Mouse (Mus musculus): ENCODE measurements around the gene Spata32. TPM values are rescaled to one million over a fixed set of nuclear protein-coding genes. Genes with fewer than 3 reads are reported as not detected.
A peak's percentile ranks its signal among the peaks of the same experiment; 100 is the strongest.

Spata32 gene
- total RNA-seq, 2 experiments from 2014 or later = 1.4 TPM; not detected in 1

DNA sequence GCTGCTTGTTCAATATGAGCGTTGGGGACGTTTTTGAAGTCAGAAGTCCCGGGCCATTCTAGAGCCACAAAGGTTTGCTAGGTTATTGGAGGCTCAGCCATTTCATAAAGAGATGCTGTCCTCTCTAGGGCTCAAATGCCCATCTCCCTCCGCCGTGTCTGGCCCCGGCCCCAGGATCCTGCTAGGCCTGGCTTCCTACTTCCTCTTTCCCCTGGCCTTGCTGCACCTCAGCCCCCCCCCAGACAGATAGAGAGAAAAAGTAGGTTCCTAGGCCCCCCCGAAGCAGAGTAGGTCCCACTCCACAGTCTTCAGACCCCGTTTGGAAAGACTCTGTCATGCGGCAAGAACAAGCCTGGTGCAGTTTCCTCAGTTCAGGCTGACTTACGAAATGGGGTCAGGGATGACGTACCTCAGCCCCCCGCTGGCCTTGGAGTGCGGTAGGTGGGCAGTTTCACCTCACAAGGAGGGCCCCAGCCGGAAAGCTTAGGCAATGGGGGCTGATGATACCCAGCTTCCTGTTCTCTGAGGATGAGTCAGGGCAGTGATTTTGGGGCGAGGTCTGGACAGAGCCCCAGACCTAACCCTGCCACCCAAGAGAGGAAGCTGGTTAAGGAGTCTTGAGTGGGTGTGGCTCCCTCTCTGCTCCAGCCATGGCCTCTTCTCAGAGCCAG is 40.3 kb downstream of the Spata32 start:
- ATAC-seq (replicated peaks; ENCODE audit: poor library complexity, severe bottlenecking) = peak; percentile 83

DNA sequence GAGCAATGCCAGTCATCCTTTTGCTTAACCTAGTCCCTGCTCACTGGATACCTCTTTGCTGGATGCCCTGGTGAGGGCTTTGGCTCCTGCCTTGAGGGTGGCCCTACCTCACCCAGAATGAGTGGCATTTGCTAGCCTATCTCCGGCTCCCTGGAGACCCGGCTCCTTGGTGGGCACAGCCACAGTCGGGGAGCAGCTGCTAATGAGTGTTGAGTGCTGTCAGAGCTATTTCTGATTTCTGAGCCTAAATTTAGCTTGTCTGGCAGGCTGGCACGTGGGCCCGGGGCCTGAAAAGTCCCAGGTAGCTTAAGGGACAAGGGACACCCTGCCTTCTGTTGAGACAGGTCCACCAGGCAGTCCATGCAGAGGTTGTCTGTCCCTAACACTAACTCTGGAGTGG is 41.0 kb downstream of the Spata32 start:
- no peak for ATAC-seq (replicated peaks; ENCODE audit: poor library complexity, severe bottlenecking)

GRCm38 (mm10) chr11:103176510-103176909 is 41.7 kb downstream of the Spata32 start:
- ATAC-seq (replicated peaks; ENCODE audit: poor library complexity, severe bottlenecking) = no peak

DNA sequence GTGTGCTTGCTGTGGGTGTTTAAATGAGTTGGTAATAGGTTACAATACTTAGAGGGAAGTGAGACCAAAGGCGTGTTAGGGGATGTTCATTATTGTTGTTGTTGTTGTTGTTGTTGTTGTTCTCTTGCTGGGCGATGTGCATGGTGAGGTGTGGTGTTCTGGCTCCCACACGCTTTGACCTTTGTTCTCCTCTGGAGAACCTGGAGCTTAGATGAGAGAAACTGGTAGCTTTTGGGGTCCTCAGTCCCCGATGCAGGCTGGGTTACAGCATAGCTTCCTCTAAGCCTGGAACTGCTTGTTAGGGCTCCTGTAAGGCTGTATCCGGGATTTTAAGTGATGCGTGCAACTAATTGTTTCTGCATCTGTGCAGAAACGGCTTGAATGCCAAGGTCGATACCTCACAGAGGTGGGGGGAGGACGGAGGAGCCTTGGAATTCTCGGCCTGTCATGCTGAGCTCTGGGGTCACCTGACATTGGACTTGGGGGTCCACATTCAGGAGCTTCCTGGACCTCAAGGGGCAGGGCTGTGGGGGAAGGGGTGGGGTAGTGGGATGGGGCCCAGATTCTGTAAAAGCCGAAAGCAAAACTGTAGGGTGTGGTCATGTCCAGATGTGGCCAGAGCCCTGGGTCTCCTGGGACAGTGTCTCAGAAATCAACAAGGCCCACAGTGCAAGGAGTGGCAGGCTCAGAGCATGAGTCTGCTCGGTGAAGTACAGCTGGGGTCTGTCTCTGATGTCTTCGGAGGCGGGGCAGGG is 42.4 kb downstream of the Spata32 start:
- no peak for ATAC-seq (replicated peaks; ENCODE audit: poor library complexity, severe bottlenecking)

GRCm38 (mm10) chr11:103174891-103175391 is 43.3 kb downstream of the Spata32 start:
- ATAC-seq (replicated peaks; ENCODE audit: poor library complexity, severe bottlenecking) = peak; percentile 60

DNA sequence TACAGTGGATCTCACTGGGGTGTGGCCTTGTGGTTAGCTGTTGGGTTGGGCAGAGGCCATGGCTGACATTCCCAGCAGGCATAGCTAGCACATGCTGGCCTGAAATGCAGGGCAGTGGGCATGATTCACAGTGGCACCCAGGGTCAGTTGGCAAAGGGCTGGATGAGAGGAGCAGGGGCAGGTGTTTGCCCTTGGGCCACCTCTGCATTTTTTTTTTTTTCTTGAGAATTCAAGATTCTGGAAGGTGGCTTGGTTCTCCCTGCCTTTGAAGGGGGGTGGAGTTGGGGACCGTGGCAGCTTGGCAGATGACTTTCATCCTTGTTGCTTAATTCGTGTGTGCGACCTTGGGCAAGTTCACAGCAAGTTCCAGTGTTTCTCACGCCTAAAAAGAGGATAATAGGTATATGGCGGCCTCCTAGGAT is 43.8 kb downstream of the Spata32 start:
- ATAC-seq (replicated peaks; ENCODE audit: poor library complexity, severe bottlenecking) = no peak

GRCm38 (mm10) chr11:103173771-103174344 is 44.4 kb downstream of the Spata32 start:
- no peak for ATAC-seq (replicated peaks; ENCODE audit: poor library complexity, severe bottlenecking)

DNA sequence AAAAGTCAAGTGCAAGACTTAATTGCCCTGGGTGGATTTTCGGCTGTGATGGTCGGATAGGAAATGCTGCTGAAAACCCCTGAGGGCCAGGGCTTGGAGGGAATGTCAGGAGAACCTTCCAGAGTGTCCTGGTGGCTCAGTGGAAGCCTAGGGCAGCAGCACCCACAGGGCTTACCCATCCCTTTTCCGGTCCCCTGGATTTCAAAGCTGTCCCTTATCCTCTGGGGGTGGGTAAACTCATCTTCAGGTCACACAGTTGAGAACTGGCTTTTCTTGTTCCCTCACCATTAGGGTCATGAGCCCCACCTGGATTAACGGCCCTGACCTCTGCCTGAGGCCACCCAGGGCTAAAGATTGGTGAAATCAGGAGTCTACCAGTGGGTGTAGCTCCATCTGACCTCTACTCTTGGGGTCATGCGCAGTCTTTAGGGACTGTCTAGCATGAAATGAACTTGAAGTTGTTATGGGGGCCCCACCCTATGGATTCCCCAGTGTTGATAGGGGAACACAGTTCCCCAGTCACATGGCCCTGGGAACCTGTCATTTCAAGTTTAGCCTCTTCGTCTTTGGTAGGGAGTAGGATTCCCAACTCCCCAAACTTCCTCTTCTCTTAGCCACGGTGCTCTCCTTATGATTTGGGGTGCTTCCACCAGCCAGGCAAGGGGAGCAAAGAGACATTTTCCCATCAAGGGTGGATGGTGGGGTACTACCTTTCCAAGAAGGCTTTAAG is 45.0 kb downstream of the Spata32 start:
- ATAC-seq (replicated peaks; ENCODE audit: poor library complexity, severe bottlenecking) = no peak

- no peak for ATAC-seq (replicated peaks; ENCODE audit: poor library complexity, severe bottlenecking)
These were observed 45.7 kb downstream of the Spata32 start for GRCm38 (mm10) chr11:103172392-103173040.

DNA sequence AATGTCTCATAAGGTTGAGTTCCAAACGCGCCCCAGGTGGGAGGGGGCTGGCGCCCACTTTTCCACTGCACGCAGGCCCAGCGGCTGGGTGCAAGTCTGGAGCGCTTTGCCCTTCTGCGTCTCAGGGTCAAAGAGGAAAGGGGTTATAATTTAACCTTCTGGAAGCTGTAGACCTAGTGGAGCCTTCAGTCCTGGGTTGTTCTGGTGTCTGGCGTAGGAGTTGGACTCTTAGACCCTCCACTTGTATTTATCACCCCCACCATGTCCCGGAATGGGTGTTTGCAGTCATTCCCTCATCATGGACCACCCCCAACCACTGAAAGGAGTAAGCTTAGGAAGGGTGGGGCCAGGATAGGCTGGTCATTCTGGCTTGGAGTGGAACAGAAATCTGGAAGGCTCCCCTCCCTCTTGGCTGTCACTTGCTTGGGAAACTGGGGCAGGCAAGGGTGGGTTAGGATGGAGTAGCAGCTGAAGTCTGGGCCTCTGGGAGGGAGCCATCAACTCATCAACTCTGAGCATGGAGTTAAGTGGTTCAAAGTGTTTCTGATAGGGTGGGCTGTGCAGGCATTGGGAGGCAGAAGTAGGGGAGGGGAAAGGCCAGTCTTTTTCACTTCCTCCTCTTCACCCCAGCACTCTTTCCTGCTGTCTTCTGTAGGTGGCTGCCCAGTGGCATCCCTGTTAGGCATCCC is 46.4 kb downstream of the Spata32 start:
- peak; percentile 42 for ATAC-seq (replicated peaks; ENCODE audit: poor library complexity, severe bottlenecking)

DNA sequence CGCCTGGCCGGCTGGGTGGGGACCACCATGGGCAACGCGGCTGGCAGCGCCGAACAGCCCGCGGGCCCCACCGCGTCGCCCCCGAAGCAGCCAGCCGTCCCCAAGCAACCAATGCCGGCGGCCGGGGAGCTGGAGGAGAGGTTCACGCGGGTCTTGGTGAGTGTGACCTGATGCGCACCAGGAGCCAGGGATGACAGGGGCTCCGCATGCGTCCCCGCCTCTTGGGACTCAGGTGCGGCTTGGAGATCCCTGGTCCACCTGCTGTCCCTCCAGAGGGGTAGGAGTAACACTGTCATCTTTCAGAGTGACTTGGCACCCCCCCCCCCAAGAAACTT is 47.0 kb downstream of the Spata32 start:
- no peak for ATAC-seq (replicated peaks; ENCODE audit: poor library complexity, severe bottlenecking)

- ATAC-seq (replicated peaks; ENCODE audit: poor library complexity, severe bottlenecking) = peak; percentile 28
These were observed 47.5 kb downstream of the Spata32 start, which contains the start of gene Fmnl1 for GRCm38 (mm10) chr11:103170494-103171285. Fmnl1 (plus strand) TSS chr11:103171107.

- no peak for ATAC-seq (replicated peaks; ENCODE audit: poor library complexity, severe bottlenecking)
These were observed 48.1 kb downstream of the Spata32 start for GRCm38 (mm10) chr11:103170111-103170493.

DNA sequence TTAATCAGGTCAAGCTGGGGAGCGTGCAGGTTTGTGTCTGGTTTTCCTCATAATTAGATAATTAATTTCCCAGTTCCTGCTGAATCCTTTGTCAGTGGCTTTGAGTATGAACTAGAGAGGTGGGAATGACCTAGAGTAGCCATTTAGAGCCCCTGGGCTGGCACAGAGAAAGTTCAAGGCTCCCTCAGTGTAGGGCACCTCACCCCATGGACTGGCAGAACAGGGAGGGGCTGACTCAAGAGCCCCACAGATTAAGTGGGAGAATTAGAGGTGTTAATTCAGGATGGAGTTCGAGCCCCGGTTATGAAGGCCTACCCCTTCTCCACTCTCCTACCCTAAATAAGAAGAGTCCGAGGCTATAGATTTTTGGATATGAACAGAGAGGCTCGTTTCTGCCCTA is 48.6 kb downstream of the Spata32 start:
- no peak for ATAC-seq (replicated peaks; ENCODE audit: poor library complexity, severe bottlenecking)

GRCm38 (mm10) chr11:103168690-103169390 is 49.4 kb downstream of the Spata32 start:
- peak; percentile 45; the same call in 1 of the 2 replicates for ATAC-seq (replicated peaks; ENCODE audit: poor library complexity, severe bottlenecking)

DNA sequence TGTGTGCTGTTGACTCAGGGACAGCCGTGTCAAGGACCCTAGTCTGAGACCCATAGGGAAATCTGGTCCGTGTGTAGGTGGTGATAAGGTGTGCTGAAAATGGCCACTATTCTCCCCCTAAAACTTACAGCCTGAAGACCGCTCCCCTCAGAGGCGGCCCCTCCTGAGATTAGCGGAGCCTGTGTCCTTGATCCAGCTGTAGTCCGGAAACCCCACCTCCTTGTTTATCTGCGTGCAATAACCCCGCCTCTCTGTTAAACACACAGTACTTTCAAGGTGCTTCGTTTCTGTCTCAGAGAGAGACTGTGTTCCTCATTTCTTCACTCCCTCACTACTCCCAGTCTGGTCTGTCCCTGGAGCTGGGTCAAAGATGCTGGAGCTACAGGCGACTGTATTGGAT is 53.8 kb downstream of the Spata32 start:
- ATAC-seq (replicated peaks; ENCODE audit: poor library complexity, severe bottlenecking) = 0 out of 2 replicates have a peak, but pooled peaks have one; percentile 14

DNA sequence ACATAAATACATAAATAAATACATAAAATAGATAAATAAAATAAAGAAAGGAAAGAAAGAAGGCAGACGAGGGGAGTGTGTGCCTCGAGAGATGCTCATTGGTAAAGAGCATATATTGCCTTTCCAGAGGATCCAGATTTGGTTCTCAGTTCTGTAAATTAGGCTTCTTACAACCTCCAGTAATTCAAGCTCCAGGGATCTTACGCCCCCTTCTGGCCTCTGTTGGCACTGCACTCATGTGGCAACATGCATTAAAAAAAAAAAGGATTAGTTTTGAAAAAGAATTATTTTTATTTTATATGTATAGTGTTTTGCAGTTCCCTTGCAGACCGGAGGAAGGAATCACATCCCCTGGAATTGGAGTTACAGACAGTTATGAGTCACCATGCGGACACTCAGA is 56.1 kb downstream of the Spata32 start:
- ATAC-seq (replicated peaks; ENCODE audit: poor library complexity, severe bottlenecking) = no peak

DNA sequence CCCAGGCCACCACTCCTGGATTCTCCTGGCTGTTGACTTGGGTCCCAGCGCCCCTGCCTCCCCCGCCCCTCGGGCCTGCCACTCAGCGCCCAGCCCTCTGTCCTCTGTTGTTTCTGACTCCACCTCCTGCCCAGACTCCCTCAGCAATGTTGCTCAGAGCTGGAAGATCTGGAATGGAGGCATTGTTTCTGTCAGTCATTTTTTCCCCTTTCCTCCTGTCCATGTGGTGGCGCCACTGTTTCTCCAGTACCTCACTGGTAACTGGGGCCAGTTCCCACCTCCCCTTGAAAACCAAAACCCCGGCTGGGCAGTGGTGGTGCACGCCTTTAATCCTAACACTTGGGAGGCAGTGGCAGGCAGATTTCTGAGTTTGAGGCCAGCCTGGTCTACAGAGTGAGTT is 56.8 kb downstream of the Spata32 start:
- ATAC-seq (replicated peaks; ENCODE audit: poor library complexity, severe bottlenecking) = no peak

Measured in granulocyte monocyte progenitor cell, adult 5-6 weeks (primary cell).